Mouse (Mus musculus): Measurements from ENCODE around the gene Slc25a10. TPM values are rescaled to one million over a fixed set of nuclear protein-coding genes. Genes with fewer than 3 reads are reported as not detected.
A peak's percentile ranks its signal among the peaks of the same experiment; 100 is the strongest.

Slc25a10 gene
- polyA plus RNA-seq, 1 experiment from 2014 or later, result 120 TPM

GRCm38 (mm10) chr11:120518558-120518957 lies 26.9 kb downstream of the Slc25a10 start:
- Histone ChIP-seq H3K36me3 (ENCODE audit: insufficient read depth, low read length) (no peaks in the 10 kb centered on the region), H3K4me1 (ENCODE audit: insufficient read depth, low read length) (peaks cover 2% of the 10 kb centered on the region; the same call in 1 of the 2 replicates), H3K4me2 (replicated peaks; ENCODE audit: low read depth, low read length) (no peak overlapping the region), H3K9me3 (ENCODE audit: low read length) (no peaks in the 10 kb centered on the region), H3K27ac (ENCODE audit: low read length) (no peak overlapping the region), H3K27me3 (ENCODE audit: insufficient read depth, low read length) (no peaks in the 10 kb centered on the region), H3K9ac (replicated peaks; ENCODE audit: low read length) (no peak overlapping the region), H3K4me3 (ENCODE audit: low read length) (no peak overlapping the region)
- 64% methylated on average over 6 of the region's 6 CpGs for WGBS
- 0 out of 2 replicates have a peak, but pooled peaks have one; percentile 24 for ATAC-seq (ENCODE audit: low FRiP score, low TSS enrichment)

GRCm38 (mm10) chr11:120519738-120520137 lies 28.1 kb downstream of the Slc25a10 start:
- WGBS, result 46% methylated on average over 9 of the region's 9 CpGs
- peaks cover 2% of the 10 kb centered on the region; the same call in 1 of the 2 replicates for H3K4me1 ChIP-seq (ENCODE audit: insufficient read depth, low read length)
- no peaks in the 10 kb centered on the region for H3K36me3 ChIP-seq (ENCODE audit: insufficient read depth, low read length)
- H3K4me2 ChIP-seq (replicated peaks; ENCODE audit: low read depth, low read length), result no peak overlapping the region
- H3K9me3 ChIP-seq (ENCODE audit: low read length), result no peaks in the 10 kb centered on the region
- peak; percentile 40; the same call in 1 of the 2 replicates for ATAC-seq (ENCODE audit: low FRiP score, low TSS enrichment)
- no peak overlapping the region for H3K4me3 ChIP-seq (ENCODE audit: low read length)
- peak overlapping the region; percentile 52 for H3K9ac ChIP-seq (replicated peaks; ENCODE audit: low read length)
- H3K27me3 ChIP-seq (ENCODE audit: insufficient read depth, low read length), result no peaks in the 10 kb centered on the region
- H3K27ac ChIP-seq (ENCODE audit: low read length), result no peak overlapping the region

DNA sequence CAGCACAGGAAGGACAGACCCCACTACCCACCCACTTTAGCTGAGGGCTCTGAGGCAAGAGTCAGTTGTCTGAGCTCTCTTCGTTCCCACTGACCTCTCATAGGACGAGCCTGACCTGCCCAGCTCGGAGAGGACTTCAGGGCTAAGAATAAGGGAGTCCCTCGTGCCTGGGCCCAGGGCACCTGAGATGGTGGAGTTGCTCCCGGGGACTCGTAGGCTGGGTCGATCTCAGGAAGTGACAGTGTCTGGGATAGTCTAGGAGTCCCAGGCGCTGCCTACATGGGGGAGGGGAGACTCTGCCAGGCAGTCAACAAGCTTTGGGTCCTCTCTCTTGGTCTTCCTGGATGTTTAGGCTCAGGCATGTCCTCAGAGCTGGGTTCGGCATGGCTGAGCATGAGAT lies 28.9 kb downstream of the Slc25a10 start:
- WGBS, result 70% methylated on average over 9 of the region's 9 CpGs
- no peak overlapping the region for H3K9ac ChIP-seq (replicated peaks; ENCODE audit: low read length)

GRCm38 (mm10) chr11:120520967-120521540 lies 29.4 kb downstream of the Slc25a10 start:
- 87% methylated on average over 5 of the region's 5 CpGs for WGBS
- H3K4me3 ChIP-seq (ENCODE audit: low read length), result no peak overlapping the region
- H3K27ac ChIP-seq (ENCODE audit: low read length), result no peak overlapping the region
- no peaks in the 10 kb centered on the region for H3K4me1 ChIP-seq (ENCODE audit: insufficient read depth, low read length)
- no peaks in the 10 kb centered on the region for H3K27me3 ChIP-seq (ENCODE audit: insufficient read depth, low read length)
- H3K9me3 ChIP-seq (ENCODE audit: low read length), result no peaks in the 10 kb centered on the region
- H3K36me3 ChIP-seq (ENCODE audit: insufficient read depth, low read length), result no peaks in the 10 kb centered on the region
- no peak for ATAC-seq (ENCODE audit: low FRiP score, low TSS enrichment)
- no peak overlapping the region for H3K4me2 ChIP-seq (replicated peaks; ENCODE audit: low read depth, low read length)
- H3K9ac ChIP-seq (replicated peaks; ENCODE audit: low read length), result no peak overlapping the region; the same call in 1 of the 2 replicates

More for the DNA sequence above, 28.9 kb downstream of the Slc25a10 start:
- H3K4me3 ChIP-seq (ENCODE audit: low read length), result no peak overlapping the region
- ATAC-seq (ENCODE audit: low FRiP score, low TSS enrichment), result no peak
- H3K4me2 ChIP-seq (replicated peaks; ENCODE audit: low read depth, low read length), result no peak overlapping the region
- no peaks in the 10 kb centered on the region for H3K9me3 ChIP-seq (ENCODE audit: low read length)
- peaks cover 2% of the 10 kb centered on the region; the same call in 1 of the 2 replicates for H3K4me1 ChIP-seq (ENCODE audit: insufficient read depth, low read length)
- no peak overlapping the region for H3K27ac ChIP-seq (ENCODE audit: low read length)
- H3K36me3 ChIP-seq (ENCODE audit: insufficient read depth, low read length), result no peaks in the 10 kb centered on the region
- H3K27me3 ChIP-seq (ENCODE audit: insufficient read depth, low read length), result no peaks in the 10 kb centered on the region

GRCm38 (mm10) chr11:120522581-120522980 lies 30.9 kb downstream of the Slc25a10 start:
- ATAC-seq (ENCODE audit: low FRiP score, low TSS enrichment), result no peak
- no peaks in the 10 kb centered on the region for H3K4me1 ChIP-seq (ENCODE audit: insufficient read depth, low read length)
- no peak overlapping the region for H3K27ac ChIP-seq (ENCODE audit: low read length)
- H3K9me3 ChIP-seq (ENCODE audit: low read length), result no peaks in the 10 kb centered on the region
- 84% methylated on average over 8 of the region's 8 CpGs for WGBS
- no peaks in the 10 kb centered on the region for H3K27me3 ChIP-seq (ENCODE audit: insufficient read depth, low read length)
- no peak overlapping the region for H3K4me2 ChIP-seq (replicated peaks; ENCODE audit: low read depth, low read length)
- H3K36me3 ChIP-seq (ENCODE audit: insufficient read depth, low read length), result no peaks in the 10 kb centered on the region
- no peak overlapping the region for H3K9ac ChIP-seq (replicated peaks; ENCODE audit: low read length)
- no peak overlapping the region for H3K4me3 ChIP-seq (ENCODE audit: low read length)

GRCm38 (mm10) chr11:120525959-120526358 lies 34.3 kb downstream of the Slc25a10 start:
- no peak overlapping the region for H3K4me2 ChIP-seq (replicated peaks; ENCODE audit: low read depth, low read length)
- H3K4me3 ChIP-seq (ENCODE audit: low read length), result no peak overlapping the region
- no peak for ATAC-seq (ENCODE audit: low FRiP score, low TSS enrichment)
- H3K4me1 ChIP-seq (ENCODE audit: insufficient read depth, low read length), result peaks cover 8% of the 10 kb centered on the region
- no peak overlapping the region for H3K9ac ChIP-seq (replicated peaks; ENCODE audit: low read length)
- no peaks in the 10 kb centered on the region for H3K9me3 ChIP-seq (ENCODE audit: low read length)
- H3K36me3 ChIP-seq (ENCODE audit: insufficient read depth, low read length), result no peaks in the 10 kb centered on the region
- 91% methylated on average over 2 of the region's 2 CpGs for WGBS
- H3K27ac ChIP-seq (ENCODE audit: low read length), result no peak overlapping the region
- H3K27me3 ChIP-seq (ENCODE audit: insufficient read depth, low read length), result peaks cover 29% of the 10 kb centered on the region

- Histone ChIP-seq H3K27me3 (ENCODE audit: insufficient read depth, low read length) (peaks cover 48% of the 10 kb centered on the region), H3K36me3 (ENCODE audit: insufficient read depth, low read length) (no peaks in the 10 kb centered on the region), H3K9ac (replicated peaks; ENCODE audit: low read length) (no peak overlapping the region), H3K9me3 (ENCODE audit: low read length) (no peaks in the 10 kb centered on the region), H3K4me2 (replicated peaks; ENCODE audit: low read depth, low read length) (no peak overlapping the region), H3K4me3 (ENCODE audit: low read length) (no peak overlapping the region), H3K4me1 (ENCODE audit: insufficient read depth, low read length) (peaks cover 16% of the 10 kb centered on the region), H3K27ac (ENCODE audit: low read length) (no peak overlapping the region)
- ATAC-seq (ENCODE audit: low FRiP score, low TSS enrichment), result no peak
- WGBS, result 78% methylated on average over 9 of the region's 9 CpGs
These were observed 36.2 kb downstream of the Slc25a10 start for GRCm38 (mm10) chr11:120527690-120528354.

DNA sequence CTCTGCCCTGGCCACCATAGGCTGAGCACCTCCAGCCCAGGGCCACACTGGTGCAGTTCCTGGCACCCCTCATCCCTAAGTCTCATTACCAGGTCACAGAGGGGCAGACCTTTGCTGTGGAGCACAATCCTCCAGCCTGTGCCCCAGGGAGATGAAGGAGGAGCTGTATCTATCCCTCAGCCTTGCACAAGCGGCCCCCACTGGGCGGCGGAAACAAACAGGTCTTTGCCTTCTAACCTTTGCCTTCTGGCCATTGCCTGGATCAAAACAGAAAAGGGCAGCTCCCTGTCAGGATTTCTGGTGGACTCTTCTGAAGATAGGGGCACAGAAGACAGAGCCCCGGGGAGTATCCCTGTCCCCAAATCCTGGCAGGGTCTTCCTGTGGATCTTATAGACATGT lies 37.3 kb downstream of the Slc25a10 start:
- H3K36me3 ChIP-seq (ENCODE audit: insufficient read depth, low read length), result no peaks in the 10 kb centered on the region
- no peak overlapping the region for H3K9ac ChIP-seq (replicated peaks; ENCODE audit: low read length)
- no peaks in the 10 kb centered on the region for H3K9me3 ChIP-seq (ENCODE audit: low read length)
- 68% methylated on average over 4 of the region's 4 CpGs for WGBS
- peaks cover 52% of the 10 kb centered on the region for H3K27me3 ChIP-seq (ENCODE audit: insufficient read depth, low read length)
- H3K4me1 ChIP-seq (ENCODE audit: insufficient read depth, low read length), result peaks cover 16% of the 10 kb centered on the region
- no peak for ATAC-seq (ENCODE audit: low FRiP score, low TSS enrichment)
- H3K4me2 ChIP-seq (replicated peaks; ENCODE audit: low read depth, low read length), result no peak overlapping the region
- no peak overlapping the region for H3K27ac ChIP-seq (ENCODE audit: low read length)
- no peak overlapping the region for H3K4me3 ChIP-seq (ENCODE audit: low read length)

DNA sequence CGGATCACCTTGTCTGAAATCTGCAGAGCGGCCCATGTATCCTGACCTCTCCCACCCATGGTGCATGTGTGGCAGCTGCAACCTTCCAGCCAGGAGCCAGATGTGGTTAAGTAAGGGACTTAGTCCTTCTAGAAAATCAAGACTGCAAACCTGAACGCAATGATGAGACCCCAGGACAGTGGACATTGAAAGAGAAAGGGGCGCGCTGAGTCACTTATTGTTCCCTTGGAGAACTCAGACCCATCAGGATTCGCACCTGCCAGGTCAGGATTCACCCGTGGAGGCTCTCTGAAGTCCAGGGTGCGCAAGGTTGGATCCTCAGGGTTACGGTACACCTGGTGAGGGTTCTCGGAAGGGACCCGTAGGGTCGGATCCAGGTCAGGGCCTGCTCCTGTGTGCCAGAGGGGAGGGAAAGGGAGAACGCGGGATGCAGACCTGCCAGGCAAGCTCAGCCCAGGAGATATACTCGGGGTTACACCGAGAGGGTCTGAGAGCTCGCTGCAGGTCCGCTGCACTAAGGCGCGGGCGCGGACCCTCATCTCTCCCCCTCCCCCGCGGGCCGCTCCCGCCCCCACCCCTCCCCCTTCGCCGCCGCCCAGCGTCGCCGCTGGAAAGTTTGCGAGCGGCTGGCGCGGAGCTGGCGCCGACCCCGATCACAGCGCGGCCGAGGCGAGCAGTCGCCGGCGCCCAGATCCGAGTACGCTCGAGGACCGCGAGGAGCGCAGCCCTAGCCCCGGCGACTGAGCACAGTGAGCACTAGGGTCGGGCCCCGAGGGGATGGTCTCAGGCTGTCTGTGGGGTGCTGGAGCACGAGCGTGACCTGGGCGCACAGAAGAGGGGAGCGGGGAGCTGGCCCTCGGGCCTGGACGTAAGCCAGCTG lies 38.7 kb downstream of the Slc25a10 start, which contains the start of gene Gcgr:
Gene Gcgr (plus strand): TSS at position 615 of the 880 bp plus-strand sequence.
- H3K27ac ChIP-seq (ENCODE audit: low read length), result no peak within 1 kb of the TSS
- H3K4me1 ChIP-seq (ENCODE audit: insufficient read depth, low read length), result peaks cover 16% of the 10 kb centered on the region
- peaks cover 52% of the 10 kb centered on the region for H3K27me3 ChIP-seq (ENCODE audit: insufficient read depth, low read length)
- no peaks in the 10 kb centered on the region for H3K36me3 ChIP-seq (ENCODE audit: insufficient read depth, low read length)
- peak within 1 kb of the TSS; percentile 61 for H3K4me2 ChIP-seq (replicated peaks; ENCODE audit: low read depth, low read length)
- H3K4me3 ChIP-seq (ENCODE audit: low read length), result peak within 1 kb of the TSS; percentile 39
- H3K9me3 ChIP-seq (ENCODE audit: low read length), result no peaks in the 10 kb centered on the region
- H3K9ac ChIP-seq (replicated peaks; ENCODE audit: low read length), result peak within 1 kb of the TSS; percentile 64
- peak; percentile 62 for ATAC-seq (ENCODE audit: low FRiP score, low TSS enrichment)
- WGBS, result 10% methylated on average over 53 of the region's 62 CpGs
